Mouse (Mus musculus): ENCODE data around the gene Zbtb16. TPM values are rescaled to one million over a fixed set of nuclear protein-coding genes. Genes with fewer than 3 reads are reported as not detected.

Gene Zbtb16
- total and polyA plus RNA-seq, 3 experiments: 0.34 to 3.0 (median 0.90) TPM

DNA sequence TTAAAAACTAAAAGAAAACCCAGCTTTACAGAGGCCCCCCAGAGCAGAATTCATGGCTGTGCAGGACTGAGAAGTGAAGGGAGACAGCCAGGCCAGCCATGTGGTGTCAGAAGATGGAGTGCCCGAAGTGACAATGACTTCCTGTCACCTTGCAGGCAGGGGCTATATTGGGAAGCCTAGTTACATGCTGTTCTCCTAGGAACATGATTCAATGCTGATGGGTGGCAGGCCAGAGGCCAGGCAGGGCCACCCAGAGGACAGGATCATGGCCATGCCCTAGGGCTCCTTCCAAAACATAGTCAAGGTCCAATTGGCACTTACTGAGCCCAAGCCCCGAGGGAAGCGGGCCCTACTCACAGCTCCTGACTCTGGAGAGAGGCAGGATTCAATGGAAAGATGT lies 106.6 kb downstream of the Zbtb16 start:
- in situ Hi-C loops (cut with MboI; ENCODE audit: low pct_ligation_motif_present, low pct_unique_long_range_greater_than_20kb, low sequenced_read_pairs): no loop called here
- H3K4me1 ChIP-seq (ENCODE audit: control insufficient read depth in 1 of 2, insufficient read depth in 2 of 2): no peaks in the 10 kb centered on the region
- H3K9ac ChIP-seq (ENCODE audit: insufficient read depth, low read depth): no peak overlapping the region

DNA sequence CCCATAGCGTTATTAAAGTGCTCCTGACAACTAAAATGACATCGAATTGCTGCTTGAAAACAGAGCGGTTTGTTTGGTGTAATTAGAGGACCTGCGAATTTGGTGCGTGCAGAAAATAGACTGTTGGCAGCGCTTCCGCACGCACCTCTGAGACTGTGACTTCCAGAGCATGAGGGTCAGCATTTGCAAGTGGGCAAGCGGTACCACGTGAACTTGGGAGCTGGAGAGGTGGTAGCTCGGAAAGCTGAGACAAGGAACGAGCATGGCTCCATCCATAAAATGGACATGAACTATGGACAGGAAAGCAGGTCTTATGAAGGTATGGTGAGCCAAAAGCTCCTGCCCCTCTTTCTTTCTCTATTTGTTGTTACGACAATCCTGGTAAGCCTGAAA lies 107.3 kb downstream of the Zbtb16 start:
- no peaks in the 10 kb centered on the region for H3K27me3 ChIP-seq (replicated peaks)
- no peak overlapping the region for H3K27ac ChIP-seq (ENCODE audit: insufficient read depth, low read depth)
- TF ChIP-seq ZC3H11A (IDR thresholded peaks at IDR 0.05; ENCODE audit: low read depth, low read length) (no peak), POLR2A (IDR thresholded peaks at IDR 0.05; ENCODE audit: low read depth, low read length) (no peak), TCF12 (IDR thresholded peaks at IDR 0.05; ENCODE audit: low read depth, low read length) (no peak), MAFK (IDR thresholded peaks at IDR 0.05; ENCODE audit: insufficient replicate concordance, low read length) (no peak), ETS1 (conservative IDR thresholded peaks at IDR 0.05; ENCODE audit: low read depth, low read length) (no peak), UBTF (IDR thresholded peaks at IDR 0.05; ENCODE audit: low read depth, low read length) (no peak), CTCF (conservative IDR thresholded peaks at IDR 0.05 in 1 of 2, IDR thresholded peaks at IDR 0.05 in 1 of 2; ENCODE audit: low read depth in 2 of 2, low read length in 2 of 2) (no peak), MEF2A (IDR thresholded peaks at IDR 0.05; ENCODE audit: borderline replicate concordance, low read depth, low read length) (no peak), ZNF384 (IDR thresholded peaks at IDR 0.05; ENCODE audit: low read depth, low read length) (no peak), SMC3 (IDR thresholded peaks at IDR 0.05; ENCODE audit: low read depth, low read length) (no peak), RAD21 (IDR thresholded peaks at IDR 0.05; ENCODE audit: low read depth, low read length) (no peak), ZMIZ1 (IDR thresholded peaks at IDR 0.05; ENCODE audit: low read depth, low read length) (no peak), MAX (IDR thresholded peaks at IDR 0.05; ENCODE audit: low read length) (no peak), IRF4 (IDR thresholded peaks at IDR 0.05; ENCODE audit: low read depth, low read length) (no peak), POLR2AphosphoS2 (IDR thresholded peaks at IDR 0.05; ENCODE audit: low read depth, low read length) (no peak), MAZ (IDR thresholded peaks at IDR 0.05; ENCODE audit: low read depth, low read length) (no peak), BHLHE40 (IDR thresholded peaks at IDR 0.05; ENCODE audit: low read depth, low read length) (no peak), ZKSCAN1 (IDR thresholded peaks at IDR 0.05; ENCODE audit: borderline replicate concordance, low read depth, low read length) (no peak)
- peaks cover 0 to 6% of the 10 kb centered on the region in 2 experiments; a peak in 2 of 4 replicates for H3K4me1 ChIP-seq (ENCODE audit: control insufficient read depth in 1 of 2, insufficient read depth in 2 of 2)
- no peak overlapping the region for H3K9ac ChIP-seq (ENCODE audit: insufficient read depth, low read depth)
- in situ Hi-C loops (cut with MboI; ENCODE audit: low pct_ligation_motif_present, low pct_unique_long_range_greater_than_20kb, low sequenced_read_pairs): no loop called here
- H3K4me3 ChIP-seq (replicated peaks in 1 of 3; ENCODE audit: low read depth in 2 of 3, low read length in 2 of 3, poor library complexity in 1 of 3): no peak overlapping the region
- H3K9me3 ChIP-seq (replicated peaks; ENCODE audit: low read length): no peaks in the 10 kb centered on the region
- no peak overlapping the region for H3K4me2 ChIP-seq (ENCODE audit: insufficient read depth, low read depth, poor library complexity, severe bottlenecking)
- no peaks in the 10 kb centered on the region for H3K79me2 ChIP-seq (replicated peaks; ENCODE audit: control insufficient read depth, extremely low read depth, insufficient read depth, poor library complexity, severe bottlenecking)
- dilution Hi-C loops (cut with MboI; ENCODE audit: extremely low pct_ligation_motif_present, extremely low pct_unique_long_range_greater_than_20kb, low sequenced_read_pairs): no loop called here
- H3K36me3 ChIP-seq (replicated peaks in 1 of 2; ENCODE audit: control insufficient read depth in 1 of 2, insufficient read depth in 1 of 2, low read length in 1 of 2): no peaks in the 10 kb centered on the region
- no peak for DNase-seq (ENCODE audit: extremely low read depth)

More for the DNA sequence above, 106.6 kb downstream of the Zbtb16 start:
- H3K4me3 ChIP-seq (replicated peaks in 1 of 3; ENCODE audit: low read depth in 2 of 3, low read length in 2 of 3, poor library complexity in 1 of 3): no peak overlapping the region
- no peaks in the 10 kb centered on the region for H3K79me2 ChIP-seq (replicated peaks; ENCODE audit: control insufficient read depth, extremely low read depth, insufficient read depth, poor library complexity, severe bottlenecking)
- dilution Hi-C loops (cut with MboI; ENCODE audit: extremely low pct_ligation_motif_present, extremely low pct_unique_long_range_greater_than_20kb, low sequenced_read_pairs): no loop called here
- DNase-seq (ENCODE audit: extremely low read depth): no peak
- no peaks in the 10 kb centered on the region for H3K9me3 ChIP-seq (replicated peaks; ENCODE audit: low read length)
- no peaks in the 10 kb centered on the region for H3K36me3 ChIP-seq (replicated peaks in 1 of 2; ENCODE audit: control insufficient read depth in 1 of 2, insufficient read depth in 1 of 2, low read length in 1 of 2)
- TF ChIP-seq SMC3 (IDR thresholded peaks at IDR 0.05; ENCODE audit: low read depth, low read length): no peak
- TF ChIP-seq ETS1 (conservative IDR thresholded peaks at IDR 0.05; ENCODE audit: low read depth, low read length): no peak
- no peak for TF ChIP-seq TBP (conservative IDR thresholded peaks at IDR 0.05; ENCODE audit: low read depth, low read length)
- no peak for TF ChIP-seq MEF2A (IDR thresholded peaks at IDR 0.05; ENCODE audit: borderline replicate concordance, low read depth, low read length)
- TF ChIP-seq HCFC1 (IDR thresholded peaks at IDR 0.05; ENCODE audit: low read depth, low read length): no peak
- no peak overlapping the region for H3K4me2 ChIP-seq (ENCODE audit: insufficient read depth, low read depth, poor library complexity, severe bottlenecking)
- H3K27me3 ChIP-seq (replicated peaks): no peaks in the 10 kb centered on the region
- H3K27ac ChIP-seq (ENCODE audit: insufficient read depth, low read depth): no peak overlapping the region
